Mouse (Mus musculus): ENCODE measurements around the gene Hps5. TPM values are rescaled to one million over a fixed set of nuclear protein-coding genes. Genes with fewer than 3 reads are reported as not detected.

Gene Hps5
- total RNA-seq, 2 experiments from 2014 or later = 7.7 to 11.6 TPM

DNA sequence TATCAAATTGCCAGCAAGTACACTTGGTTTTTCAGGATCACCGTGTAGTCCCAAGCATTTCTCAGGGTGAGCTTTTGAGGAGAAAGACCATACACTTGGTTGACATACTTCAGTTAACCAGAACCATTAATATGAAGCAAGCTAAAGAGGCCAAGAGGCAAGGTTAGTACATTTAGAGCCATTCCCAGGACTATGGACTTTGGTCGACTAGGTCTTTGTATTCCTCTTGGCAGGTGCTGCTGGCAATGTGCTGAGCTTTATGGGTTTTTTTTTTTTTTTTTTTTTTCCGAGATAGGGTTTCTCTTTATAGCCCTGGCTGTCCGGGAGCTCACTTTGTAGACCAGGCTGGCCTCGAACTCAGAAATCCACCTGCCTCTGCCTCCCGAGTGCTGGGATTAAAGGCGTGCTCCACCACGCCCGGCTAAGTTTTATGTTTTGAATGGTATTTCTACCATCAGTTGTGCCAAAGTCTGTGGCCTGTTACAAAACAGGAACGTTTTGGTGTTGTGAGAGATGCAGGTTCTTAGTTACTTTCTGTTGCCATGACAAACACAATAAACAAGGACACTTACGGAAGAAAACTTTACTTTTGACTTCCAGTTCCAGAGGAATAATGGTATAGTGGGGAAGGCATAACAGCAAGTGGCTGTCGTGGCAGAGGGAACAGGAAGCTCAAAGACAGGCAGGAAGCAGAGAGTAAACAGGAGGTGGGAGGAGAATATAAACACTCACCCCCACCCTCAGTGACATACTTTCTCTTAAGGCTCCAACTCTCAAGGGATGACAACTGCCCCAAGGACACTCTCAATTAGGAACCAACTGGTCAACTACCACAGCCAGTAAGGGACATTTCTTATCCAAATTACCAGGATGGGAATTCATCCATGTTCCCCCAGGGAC lies 57.1 kb downstream of the Hps5 start:
- no peak for DNase-seq

DNA sequence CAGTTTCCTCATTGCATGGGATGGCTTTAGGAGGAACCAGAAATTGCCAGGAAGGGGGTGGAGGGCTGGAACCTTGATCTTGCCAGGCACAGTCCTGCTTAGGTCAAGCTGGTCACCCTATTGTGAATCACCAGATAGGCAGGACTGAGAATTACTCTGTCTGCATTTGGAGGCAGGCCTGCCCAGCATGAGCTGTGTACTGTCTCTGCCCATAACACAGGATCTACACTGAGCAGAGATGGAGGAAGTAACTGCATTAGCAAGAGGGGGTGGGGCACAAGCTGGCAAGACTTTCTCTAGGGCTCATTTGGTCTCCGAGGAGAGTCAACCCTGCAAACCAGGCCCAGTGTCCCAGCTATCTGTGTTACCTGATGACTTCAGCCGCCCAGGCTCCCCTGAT lies 60.9 kb downstream of the Hps5 start:
- peak in 1 of 2 experiments; percentile 22 for DNase-seq

DNA sequence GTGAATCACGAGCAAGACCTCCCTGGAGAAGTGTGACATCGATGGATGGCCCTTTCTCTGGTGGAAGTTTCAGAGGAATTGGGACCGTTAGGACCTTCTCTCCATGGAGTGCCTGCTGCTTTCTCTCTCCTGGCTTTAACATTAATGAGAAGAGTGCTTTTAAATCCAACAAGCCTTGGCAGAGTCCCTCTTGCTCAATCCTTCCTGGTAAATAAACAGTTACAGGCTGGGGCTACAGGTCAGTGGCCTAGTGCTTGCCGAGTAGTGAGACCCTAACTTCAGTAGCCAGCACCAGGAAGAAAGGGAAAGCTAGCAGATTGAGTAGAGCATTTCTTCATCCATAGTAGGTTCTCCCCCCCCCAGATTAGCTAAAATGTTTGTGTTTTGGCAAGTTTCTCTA lies 63.4 kb downstream of the Hps5 start, which contains the start of gene Saa4:
TSS of gene Saa4 (minus strand) at position 146 of the 400 bp plus-strand sequence.
- no peak for DNase-seq

DNA sequence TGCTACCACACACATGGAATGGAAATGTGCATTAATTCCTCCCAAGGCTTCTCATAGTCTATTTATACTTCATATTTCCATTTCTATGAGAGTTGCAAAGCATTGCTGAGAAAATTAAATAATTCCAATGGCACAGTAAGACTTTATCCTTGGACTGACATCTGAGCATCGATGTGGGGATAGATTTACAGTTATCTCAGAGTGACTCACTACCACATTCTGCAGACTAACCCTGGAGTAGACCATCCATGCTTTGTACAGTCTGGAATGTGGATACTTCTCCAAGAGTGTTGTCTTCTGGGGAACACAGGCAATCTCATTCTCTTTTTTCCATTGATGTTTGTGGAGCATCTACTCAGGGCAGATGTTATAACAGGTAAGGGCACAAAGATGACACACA lies 68.3 kb downstream of the Hps5 start:
- DNase-seq = no peak

DNA sequence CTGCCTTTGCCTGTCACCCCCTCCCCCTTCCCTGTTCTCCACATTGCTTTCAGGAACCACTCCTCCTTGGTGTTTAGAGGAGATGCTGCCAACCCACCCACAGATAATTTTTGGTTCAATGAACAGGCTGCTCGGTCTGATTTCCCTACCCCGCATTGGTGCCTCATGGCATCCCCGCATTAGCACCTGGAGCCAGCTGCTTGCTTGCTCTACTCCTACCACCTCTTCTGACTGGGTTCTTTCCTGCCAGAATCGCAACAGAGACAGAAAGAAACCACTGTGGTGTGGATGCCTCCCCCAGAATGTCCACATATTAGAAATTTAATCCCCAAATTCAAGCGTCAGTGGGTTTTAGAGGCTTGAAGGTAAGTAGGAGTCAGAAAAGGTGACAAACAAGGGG lies 71.5 kb downstream of the Hps5 start:
- no peak for DNase-seq

DNA sequence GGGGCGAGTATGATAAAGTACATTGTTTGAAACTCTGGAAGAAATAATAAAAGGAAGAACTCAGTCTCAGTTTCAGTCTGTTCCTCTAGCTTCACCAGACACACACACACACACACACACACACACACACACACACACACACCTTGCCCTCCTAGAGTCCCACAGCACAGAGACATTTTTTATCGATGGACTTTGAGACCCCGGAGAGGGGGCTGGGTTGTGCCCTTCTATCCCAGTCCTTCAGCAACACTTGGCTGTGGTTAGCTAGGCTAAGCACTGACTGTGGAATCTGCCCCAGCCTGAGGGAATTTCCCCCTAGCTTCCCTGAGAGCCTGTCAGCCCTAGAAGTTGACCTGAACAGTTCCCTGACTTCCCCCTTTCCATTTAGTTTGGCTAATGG lies 72.0 kb downstream of the Hps5 start:
- no peak for DNase-seq

DNA sequence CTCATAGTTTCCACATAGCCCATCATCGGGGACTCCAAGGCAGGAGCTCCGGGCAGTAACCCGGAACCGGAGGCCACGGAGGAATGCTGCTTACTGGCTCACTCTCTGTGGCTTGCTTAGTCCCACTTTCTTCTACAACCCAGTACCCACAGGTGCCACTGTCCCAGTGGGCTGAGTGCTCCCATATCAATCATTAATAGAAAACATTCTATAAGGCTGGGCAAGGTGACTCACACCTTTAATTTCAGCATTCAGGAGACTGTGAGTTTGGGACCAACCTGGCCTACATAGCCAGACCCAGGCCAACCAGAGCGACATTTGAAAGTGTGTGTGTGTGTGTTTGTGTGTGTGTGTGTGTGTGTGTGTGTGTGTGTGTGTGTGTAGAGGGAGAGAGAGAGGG lies 72.5 kb downstream of the Hps5 start:
- DNase-seq = no peak

DNA sequence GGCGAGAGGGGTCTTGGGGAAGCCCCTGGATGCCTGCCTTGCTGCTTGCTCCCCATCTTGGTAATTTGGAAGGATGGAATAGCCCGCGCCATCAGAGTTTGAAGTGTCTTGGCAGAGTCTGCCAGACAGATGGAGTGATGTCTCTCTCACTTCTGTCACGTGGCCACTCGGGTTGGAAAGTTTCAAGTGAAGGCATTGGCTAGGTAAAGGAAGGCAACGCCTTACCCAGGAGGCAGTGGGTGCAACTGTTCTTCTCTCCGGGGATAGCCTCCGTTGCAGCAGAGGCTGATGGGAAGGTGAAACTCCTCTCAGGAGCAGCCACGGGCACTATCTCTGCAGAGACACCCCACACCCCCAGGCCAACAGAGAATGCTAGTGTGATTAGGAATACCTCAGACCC lies 75.4 kb downstream of the Hps5 start:
- DNase-seq = no peak

DNA sequence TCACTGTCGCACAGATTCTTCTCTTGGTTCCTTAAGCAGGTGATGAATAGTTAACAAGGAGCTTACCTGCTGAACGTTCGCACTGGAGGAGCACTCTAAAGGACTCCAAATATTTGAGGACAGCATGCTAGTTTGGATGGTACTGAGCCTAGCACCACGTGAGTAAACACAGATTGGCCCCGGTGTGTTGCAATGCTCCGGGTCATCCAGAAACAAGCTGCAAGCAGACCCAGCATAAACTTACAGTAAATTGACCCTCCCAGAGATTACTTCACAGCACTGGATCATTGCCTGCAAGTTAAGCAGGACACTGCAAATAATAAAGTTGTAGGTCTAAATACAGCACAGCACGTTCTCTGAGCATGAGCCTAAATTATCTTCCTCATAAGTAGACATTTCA lies 76.3 kb downstream of the Hps5 start:
- DNase-seq = peak; percentile 62 to 83

DNA sequence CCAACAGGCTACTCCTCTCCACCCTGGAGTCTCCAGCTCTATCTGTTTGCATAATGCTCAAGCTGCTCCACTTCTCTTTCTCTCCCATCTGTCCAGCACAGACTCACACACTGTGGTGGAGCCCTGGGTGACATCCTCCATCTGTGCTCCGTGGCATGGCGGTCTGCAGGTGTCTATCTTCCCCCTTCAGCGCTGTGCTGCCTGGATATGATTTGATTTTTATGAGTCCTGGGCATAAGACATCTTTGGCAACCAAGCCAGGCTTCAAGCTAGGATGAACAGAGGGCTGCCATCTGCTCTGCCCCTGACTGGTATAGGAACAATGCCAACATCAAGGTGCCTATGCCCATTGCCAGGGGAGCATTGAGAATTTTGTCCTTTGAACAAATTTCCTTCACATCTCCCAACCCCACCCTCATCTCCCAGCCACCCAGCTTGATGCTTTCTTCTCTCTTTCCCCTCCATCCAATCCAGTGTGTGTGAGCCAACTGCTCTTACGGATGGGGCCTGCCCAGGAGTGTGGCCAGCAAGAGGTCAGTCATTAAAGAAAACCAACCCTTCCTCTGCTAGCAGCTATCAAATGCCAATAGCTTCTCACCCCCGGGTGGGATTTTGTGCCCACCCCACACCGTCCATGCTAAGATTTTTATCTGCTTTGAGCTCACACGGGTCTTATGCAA lies 77.1 kb downstream of the Hps5 start:
- DNase-seq = no peak

DNA sequence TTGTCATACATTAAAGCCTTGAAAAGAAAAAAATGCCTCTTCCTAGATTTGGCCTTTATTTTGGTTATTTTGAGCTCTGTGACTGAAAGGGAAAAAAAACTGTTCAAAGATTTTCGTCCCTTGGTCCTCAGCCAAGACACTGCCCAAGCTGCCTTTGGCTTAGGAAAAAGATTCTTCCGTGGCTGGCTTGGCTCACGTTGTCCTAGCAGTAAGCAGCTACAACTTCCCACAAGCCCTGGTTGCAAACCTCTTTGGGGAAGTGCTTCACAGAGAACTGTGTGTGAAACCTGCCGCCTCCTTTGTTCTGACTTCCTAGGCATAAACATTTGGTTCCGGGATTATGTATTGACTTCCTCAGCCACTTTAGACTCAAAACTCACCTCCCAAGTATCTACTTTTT lies 79.0 kb downstream of the Hps5 start:
- peak; percentile 25 to 55 for DNase-seq

DNA sequence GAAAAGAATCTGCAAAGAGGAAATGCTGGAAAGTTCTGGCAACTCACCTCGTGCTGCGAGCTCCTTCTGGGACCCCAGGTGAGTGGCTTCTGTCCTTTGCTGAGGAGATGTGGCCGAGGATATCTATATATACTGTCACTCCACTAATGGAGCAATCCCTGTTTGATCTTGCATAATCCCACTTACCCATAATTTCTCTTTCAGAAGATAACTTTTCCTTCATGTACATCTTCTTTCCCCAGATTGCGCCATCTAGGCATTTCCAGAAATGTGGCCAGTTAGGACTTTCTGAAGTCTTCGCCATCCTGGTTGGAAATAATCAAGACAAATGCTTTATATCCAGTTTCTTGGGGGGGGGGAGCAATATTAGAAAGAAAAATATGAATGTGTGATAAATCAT lies 80.3 kb downstream of the Hps5 start, which contains the start of gene Saa3:
TSS of gene Saa3 (minus strand) at position 101 of the 400 bp plus-strand sequence.
- no peak for DNase-seq

DNA sequence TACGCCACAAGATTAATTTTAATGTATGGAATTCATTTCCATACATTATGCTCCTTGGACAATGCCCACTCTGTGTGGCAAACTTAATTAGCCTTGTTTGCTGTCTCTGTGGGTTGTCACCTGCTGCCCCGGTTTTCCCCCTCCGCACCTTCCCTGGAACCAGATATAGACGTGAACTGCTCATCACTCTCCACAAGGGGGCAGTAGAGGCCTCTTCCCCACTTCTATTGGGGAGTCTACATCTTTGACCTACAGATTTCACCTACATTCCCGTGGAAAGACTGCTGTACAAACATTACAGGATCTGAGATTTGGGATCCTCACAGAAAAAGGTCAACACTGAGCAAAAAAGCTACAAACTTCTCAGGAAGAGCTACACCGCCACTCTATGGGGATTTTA lies 81.3 kb downstream of the Hps5 start:
- peak; percentile 53 to 81 for DNase-seq

DNA sequence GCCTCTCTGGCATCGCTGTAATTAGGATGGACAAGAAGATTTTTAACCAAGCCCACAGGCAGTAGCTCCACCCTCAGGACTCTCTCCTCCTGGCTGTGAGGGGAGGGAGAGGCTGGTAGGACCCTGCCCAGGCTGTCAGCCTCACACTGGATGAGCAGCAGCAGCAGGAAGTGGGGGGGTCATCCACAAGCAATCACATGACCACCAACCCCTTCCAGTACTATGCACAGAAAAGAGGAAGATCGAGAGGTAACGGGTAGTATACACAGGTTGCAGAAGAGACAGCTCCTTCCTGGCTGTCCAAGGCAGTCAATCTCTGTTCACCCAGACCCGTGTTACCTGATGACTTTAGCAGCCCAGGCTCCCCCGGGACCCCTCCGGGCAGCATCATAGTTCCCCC lies 83.6 kb downstream of the Hps5 start:
- DNase-seq = no peak

Other genes starting within 250 kb of the Hps5 start
- 1 to 10 TPM; 3.8 to 5.9 TPM for gene Sergef, start 156.3 kb downstream of the Hps5 start, total RNA-seq (2021)
- gene Tph1, start 123.5 kb downstream of the Hps5 start, total RNA-seq (2021) = not detected
- gene Saal1, start 85.4 kb downstream of the Hps5 start, total RNA-seq (2021) = 1 to 10 TPM; 3.5 to 5.3 TPM
- gene Saa3, start 80.4 kb downstream of the Hps5 start, total RNA-seq (2021) = 1 to 10 TPM; 1.4 to 1.7 TPM
- gene Saa4, start 63.5 kb downstream of the Hps5 start, total RNA-seq (2021) = not detected
- gene Saa1, start 53.1 kb downstream of the Hps5 start, total RNA-seq (2021) = not detected
- not detected for gene Saa2, start 44.3 kb downstream of the Hps5 start, total RNA-seq (2021)
- 10 to 100 TPM; 15.9 to 19.4 TPM for gene Gtf2h1, start within 50 bp of the Hps5 start, total RNA-seq (2021)
- 100 to 1,000 TPM; 768 to 793 TPM for gene Ldha, start 45.4 kb upstream of the Hps5 start, total RNA-seq (2021)
- not detected for gene Ldhc, start 65.1 kb upstream of the Hps5 start, total RNA-seq (2021)
- 10 to 100 TPM; 62.5 to 68.1 TPM for gene Tsg101, start 123.9 kb upstream of the Hps5 start, total RNA-seq (2021)
- gene Uevld, start 162.5 kb upstream of the Hps5 start, total RNA-seq (2021) = 10 to 100 TPM; 11.1 to 13.5 TPM
- not detected for gene Gm9999, start 187.5 kb upstream of the Hps5 start, total RNA-seq (2021)
- 1 to 10 TPM; 7.4 to 7.7 TPM for gene Spty2d1, start 212.3 kb upstream of the Hps5 start, total RNA-seq (2021)

Measured in heart, adult 18-20 months (tissue).